Comparison of ENCODE assay signal across 1 mouse cellular context in the genomic region with DNA sequence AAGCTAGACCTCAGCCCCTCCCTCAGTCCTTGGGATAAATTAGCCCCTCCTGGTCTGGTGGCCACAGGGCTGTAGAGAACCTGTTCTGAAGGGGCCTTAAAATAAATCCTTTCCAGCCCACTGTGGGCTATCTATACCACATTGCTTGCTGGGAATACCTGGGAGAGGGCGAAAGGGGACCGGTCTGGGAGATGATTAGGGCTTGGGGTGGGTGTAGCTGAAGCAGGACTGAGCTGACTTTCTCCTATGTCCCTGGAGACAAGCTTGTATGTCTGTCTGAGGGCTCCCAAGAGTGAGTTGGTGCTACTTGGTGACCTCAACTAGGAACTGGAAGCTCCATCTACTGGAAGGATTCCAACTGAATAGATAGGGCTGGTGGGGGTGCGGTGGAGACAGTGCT.
TF ChIP-seq lines count a peak whose summit lies in the region.

No protein-coding gene starts in this region.

TF ChIP-seq in MEL, 35 proteins besides CTCF, POLR2A, EP300 and RAD21:
- TF ChIP-seq BHLHE40 (IDR thresholded peaks at IDR 0.05; ENCODE audit: borderline replicate concordance, low read depth, low read length) (no peak), SMC3 (IDR thresholded peaks at IDR 0.05; ENCODE audit: low read depth, low read length) (no peak), MXI1 (IDR thresholded peaks at IDR 0.05; ENCODE audit: low read depth, low read length) (no peak), USF1 (IDR thresholded peaks at IDR 0.05; ENCODE audit: low read depth, low read length) (no peak), MAZ (IDR thresholded peaks at IDR 0.05; ENCODE audit: low read depth, low read length) (no peak), GATA1 (IDR thresholded peaks at IDR 0.05; ENCODE audit: low read depth, low read length) (no peak), ELF1 (IDR thresholded peaks at IDR 0.05; ENCODE audit: low read depth, low read length) (no peak), ZMIZ1 (IDR thresholded peaks at IDR 0.05; ENCODE audit: low read depth, low read length) (no peak), USF2 (IDR thresholded peaks at IDR 0.05; ENCODE audit: borderline replicate concordance in 1 of 2, insufficient read depth in 1 of 2, low read depth in 1 of 2, low read length in 2 of 2) (no peak), RCOR1 (IDR thresholded peaks at IDR 0.05; ENCODE audit: low read depth, low read length) (no peak), HCFC1 (IDR thresholded peaks at IDR 0.05; ENCODE audit: low read depth, low read length) (no peak), CHD2 (IDR thresholded peaks at IDR 0.05; ENCODE audit: low read length) (no peak), ZC3H11A (IDR thresholded peaks at IDR 0.05; ENCODE audit: low read depth, low read length) (no peak), ZKSCAN1 (IDR thresholded peaks at IDR 0.05; ENCODE audit: low read depth, low read length) (no peak), KAT2A (conservative IDR thresholded peaks at IDR 0.05; ENCODE audit: low read depth, low read length) (no peak), NRF1 (IDR thresholded peaks at IDR 0.05; ENCODE audit: insufficient read depth, low read depth, low read length, poor library complexity, severe bottlenecking) (no peak)
TF ChIP-seq in MEL: peak in this region for 0.
